Mouse (Mus musculus): ENCODE data around the gene Raet1d. TPM values are rescaled to one million over a fixed set of nuclear protein-coding genes. Genes with fewer than 3 reads are reported as not detected.

Gene Raet1d
- polyA plus RNA-seq, 1 experiment from 2014 or later = 1.3 TPM

Other genes with a start within 250 kb of the Raet1d start
- 20.9 and 21.7 TPM in 2 replicates for gene E030030I06Rik, start 211.3 kb upstream of the Raet1d start, polyA plus RNA-seq (2015; fragmentation: Nextera tagmentation; extraction: Ambion mirVana)
- 4.6 and 5.1 TPM in 2 replicates for gene Raet1e, start 202.0 kb upstream of the Raet1d start, polyA plus RNA-seq (2015; fragmentation: Nextera tagmentation; extraction: Ambion mirVana)
- gene H60b, start 202.0 kb upstream of the Raet1d start, polyA plus RNA-seq (2015; fragmentation: Nextera tagmentation; extraction: Ambion mirVana) = 0.19 and 0.25 TPM in 2 replicates